Mouse (Mus musculus): Measurements from ENCODE around the gene Masp1. TPM values are rescaled to one million over a fixed set of nuclear protein-coding genes. Genes with fewer than 3 reads are reported as not detected.

Masp1 gene
- polyA plus RNA-seq, 2 experiments from 2014 or later: not detected

DNA sequence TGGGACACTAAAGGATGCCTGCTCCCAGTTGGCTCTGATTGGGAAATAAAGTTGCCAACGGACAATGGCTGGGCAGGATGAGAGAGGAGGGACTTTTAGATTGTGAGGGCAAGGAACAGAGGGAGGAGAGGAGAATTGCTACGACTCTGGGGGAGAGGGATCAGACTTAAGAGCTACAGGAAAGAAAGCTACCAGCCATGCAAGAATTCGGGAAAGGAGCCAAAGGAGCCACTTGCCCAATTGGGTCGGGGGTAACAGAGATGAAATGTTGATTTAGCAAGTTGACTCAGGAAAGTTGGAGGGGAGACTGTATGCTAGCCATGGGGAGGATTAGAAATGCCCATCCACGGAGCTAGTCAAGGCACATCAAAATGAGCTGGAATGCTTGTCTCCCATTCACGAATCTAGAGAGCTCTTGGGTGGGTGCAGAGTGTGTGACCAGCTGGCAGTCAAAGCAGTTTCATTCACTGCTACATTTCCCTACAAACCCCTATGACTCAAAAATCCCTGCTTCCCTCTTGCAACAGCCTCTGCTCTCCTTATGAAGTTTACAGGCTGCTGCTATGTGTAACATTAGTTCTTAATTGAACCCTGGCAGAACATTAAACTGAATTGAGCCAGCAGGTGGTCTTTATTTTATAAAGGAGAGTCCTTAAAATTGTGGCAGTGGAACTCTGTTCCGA, 61.6 kb downstream of the Masp1 start:
- no peak for ATAC-seq

DNA sequence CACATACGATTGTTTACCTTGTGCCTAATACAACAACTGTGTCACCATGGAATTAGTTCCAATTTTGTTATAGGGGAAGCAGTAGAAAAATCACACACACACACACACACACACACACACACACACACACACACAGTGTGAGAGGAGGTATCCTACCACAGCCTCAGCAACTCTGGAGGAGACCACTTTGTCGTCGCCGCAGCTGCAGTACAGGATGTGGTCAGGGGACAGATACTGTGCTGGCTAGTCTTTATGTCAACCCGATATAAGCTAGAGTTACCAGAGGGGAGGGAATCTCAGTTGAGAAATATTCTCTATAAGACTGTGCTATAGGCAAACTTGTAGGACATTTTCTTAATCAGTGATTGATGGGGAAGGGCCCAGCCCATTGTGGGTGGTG, 63.3 kb downstream of the Masp1 start:
- no peak for ATAC-seq

DNA sequence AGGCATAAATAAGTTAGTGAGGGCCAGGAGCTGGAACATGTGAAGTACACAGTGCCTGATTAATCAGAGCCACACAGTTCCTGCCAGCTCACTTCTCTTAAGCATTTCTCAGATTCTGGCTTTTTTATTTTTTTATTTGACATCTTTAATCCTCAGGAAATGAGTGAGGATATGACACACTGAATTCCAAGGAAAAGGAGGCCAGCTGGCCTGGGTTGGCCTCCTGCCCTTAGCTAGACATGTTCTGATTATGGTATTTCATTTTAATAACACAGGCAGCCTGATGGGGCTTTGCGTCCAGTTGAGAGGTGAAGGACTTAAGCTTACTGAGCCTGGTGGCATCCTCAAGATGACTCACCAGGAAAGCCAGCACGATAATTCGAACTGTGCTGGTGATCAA, 64.1 kb downstream of the Masp1 start:
- ATAC-seq: no peak

DNA sequence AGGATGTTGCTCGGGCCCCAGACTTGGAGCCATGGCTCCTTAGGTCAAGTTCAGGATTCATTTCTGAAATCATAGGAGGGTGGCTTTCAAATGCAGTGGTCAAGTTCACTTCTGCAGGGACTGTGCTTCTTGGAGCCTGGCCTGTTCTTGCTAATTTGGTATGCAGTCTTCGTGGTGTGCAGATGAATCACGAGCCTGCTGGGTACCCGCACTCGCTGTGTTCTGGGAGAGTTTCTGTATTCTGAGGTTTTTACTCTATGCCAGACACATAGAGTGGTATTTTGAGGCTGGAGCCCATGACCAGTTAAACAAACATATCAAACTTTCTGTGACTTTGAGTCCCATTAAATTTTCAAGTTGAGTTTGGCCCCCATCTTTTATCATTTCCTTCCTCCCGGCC, 66.2 kb downstream of the Masp1 start:
- ATAC-seq: no peak

DNA sequence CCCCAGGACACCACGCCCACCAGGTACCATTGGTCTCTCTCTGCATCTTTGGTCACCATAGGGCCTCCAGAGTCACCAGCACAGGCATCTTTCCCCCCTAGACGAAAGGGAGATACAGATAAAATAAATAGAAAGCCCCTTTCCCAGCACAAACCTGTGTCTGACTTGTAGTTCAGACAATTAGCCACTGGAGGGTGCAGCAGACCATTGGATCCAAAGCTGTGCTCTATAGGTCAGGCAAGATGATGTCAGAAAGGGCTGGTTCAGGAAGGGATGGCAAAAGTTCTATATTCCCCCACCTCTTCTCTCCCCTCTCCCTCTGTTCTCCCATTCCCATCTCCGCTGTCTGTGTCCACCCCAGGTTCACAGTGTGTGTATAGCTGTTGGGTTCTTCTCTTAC, 68.1 kb downstream of the Masp1 start:
- no peak for ATAC-seq

DNA sequence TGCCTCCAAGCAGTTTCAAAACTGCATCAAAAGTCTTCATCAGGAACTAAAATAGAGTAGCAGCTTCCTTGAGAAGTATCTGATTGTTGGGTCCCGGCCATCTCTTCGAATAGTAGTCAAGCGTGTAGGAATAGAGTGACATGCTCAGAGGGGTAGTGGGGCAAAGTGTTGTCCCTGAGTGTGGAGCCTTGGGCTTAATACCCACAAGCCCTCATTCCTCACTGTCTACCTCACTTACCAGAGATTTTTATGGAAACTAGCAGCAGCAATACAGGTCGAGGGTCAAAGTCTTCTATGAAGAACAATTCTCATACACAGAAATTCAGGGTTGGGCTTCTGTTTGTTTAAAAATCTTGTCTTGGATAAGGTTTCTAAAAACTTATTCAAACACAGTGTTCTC, 69.8 kb downstream of the Masp1 start:
- ATAC-seq: no peak

DNA sequence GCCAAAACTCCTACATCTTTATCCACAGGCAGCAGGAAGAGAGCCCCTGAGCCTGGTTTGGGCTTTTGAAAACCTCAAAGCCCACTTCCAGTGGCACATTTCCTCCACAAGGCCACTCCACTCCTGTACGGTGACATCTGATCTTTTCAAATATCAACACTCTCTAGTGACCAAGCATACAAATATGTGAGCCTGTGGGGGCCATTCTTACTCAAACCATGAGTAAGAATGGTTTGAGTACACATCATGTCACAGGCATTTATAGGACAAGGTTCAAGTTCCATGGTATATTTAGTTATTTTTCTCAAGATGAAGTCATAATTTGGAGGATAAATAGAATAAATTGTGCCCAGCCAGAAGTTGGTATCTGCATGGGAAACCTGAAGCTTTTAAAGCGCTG, 70.7 kb downstream of the Masp1 start:
- ATAC-seq: no peak

DNA sequence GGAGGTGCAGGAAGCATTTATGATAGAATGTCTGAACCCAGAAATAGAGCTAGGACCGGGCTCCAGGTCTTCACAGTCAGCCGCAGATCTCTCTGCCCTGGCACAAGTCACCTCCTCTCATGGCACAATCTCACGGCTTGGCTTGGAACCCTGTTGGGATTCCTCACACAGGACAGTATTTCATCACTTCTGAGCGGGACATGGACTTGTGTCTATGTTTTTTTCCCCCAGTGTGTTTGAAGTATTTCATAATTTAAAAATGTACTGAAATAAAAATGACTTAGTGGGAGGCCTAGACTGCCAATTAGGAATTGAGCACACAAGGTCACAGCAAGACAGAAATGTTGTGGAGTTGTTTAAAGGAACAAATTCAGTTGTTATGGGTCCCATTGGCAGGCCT, 76.4 kb downstream of the Masp1 start:
- ATAC-seq: no peak

DNA sequence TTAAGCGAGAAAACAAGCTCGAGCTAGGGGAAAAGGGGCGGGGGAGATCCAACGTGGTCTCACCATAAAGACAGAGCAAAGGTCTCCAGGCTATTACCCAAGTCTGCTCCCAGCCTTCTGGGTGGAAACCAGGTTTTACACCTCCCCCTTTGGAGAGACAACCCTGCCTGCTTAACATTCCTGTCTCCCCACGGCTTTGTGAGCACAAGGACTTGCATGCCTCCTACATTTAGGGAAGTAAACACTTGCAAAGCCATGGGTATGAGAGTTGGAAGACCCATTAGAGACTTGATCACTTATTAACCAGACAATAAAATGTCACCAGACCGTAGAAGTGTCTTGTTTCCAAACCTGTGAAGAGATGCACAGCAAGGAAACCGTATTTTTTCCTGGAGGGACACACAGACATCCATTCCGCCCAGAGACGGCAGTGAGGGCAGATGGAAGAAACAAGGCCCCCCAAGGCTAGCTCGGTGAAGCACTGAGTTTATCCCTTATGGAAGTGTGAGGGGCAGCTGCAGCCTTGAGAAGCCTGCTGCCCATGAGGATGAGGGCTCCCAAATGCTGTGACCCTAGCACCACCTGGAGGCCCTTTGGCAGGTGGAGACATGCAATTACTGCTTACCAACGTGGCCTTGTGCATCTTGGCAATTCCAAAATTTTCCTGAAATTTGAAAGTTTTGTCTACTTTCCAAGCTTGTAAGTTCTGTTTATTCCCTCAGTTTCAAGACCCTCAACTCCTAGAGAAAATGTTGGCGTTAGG, 83.0 kb downstream of the Masp1 start:
- no peak for ATAC-seq

DNA sequence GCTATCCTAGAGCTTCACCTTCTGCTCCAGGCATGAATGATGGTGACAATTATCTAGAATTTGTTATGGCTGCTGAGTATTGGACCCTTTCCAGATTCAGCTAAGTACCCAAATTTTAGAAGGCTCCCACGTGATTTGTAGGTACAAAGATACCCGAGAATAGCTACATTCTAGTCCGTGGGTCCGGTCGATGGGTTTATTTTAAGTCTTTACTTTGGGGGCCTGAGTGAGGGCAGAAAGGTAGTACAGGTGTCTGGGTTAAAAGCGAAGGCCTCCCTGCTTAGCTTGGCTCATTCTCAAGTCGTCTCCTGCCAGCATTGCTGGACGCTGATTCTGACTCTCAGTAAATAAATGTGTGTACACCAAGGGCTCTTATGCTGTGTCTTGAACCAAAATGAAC, 90.6 kb downstream of the Masp1 start:
- no peak for ATAC-seq

DNA sequence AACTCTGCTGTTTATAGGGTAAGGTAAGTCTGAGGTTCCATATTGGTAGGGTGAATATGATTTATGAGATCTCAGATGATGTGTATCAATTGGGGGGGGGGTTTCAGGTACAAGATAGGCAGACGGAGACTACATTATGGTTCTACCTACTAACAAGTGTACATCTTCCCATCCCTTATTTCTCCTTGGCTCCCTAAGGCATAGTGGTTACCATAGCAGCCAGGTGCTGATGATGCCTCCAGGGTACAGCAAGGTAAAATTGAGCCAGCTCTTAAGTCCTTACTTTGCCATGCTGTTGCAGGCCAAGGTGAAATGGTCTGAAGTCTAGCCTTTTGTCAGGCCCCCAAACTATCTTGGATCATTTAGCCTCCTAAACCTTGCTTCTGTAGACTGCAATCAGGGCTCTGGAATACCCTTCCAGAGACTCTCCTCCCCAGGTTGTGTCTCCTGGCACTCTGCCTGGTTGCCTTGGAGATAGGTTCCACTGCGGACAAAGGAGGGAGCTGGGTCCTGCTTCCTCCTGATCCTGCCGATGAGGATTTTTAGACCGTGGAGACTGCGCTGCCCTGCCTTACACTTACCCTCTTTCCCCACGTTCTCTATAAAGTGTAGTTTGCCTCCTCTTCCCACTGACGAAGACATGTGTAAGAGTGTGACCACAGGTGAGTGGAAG, 91.8 kb downstream of the Masp1 start, which contains the start of gene Rtp1:
Rtp1 (plus strand) TSS at position 487 of the 673 bp plus-strand sequence.
- no peak for ATAC-seq

DNA sequence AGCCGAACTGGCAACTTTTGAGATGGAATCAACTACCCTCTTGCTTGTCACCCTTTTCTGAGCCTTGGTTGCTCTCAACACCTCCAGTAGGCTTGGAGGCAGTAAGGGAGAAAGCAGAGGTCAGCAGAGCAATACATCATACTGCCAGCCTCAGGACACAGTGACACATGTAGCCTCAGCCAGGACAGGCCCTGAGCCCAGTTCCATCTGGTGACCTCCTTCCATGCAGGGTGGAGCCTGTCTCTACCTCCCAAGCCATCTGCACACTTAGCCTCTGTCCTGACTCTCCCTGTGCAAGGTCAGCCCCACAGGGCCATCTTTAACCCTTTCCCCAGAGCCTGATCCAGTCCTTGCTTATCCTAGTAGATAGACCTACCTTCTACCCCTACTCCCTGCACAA, 92.9 kb downstream of the Masp1 start:
- no peak for ATAC-seq

DNA sequence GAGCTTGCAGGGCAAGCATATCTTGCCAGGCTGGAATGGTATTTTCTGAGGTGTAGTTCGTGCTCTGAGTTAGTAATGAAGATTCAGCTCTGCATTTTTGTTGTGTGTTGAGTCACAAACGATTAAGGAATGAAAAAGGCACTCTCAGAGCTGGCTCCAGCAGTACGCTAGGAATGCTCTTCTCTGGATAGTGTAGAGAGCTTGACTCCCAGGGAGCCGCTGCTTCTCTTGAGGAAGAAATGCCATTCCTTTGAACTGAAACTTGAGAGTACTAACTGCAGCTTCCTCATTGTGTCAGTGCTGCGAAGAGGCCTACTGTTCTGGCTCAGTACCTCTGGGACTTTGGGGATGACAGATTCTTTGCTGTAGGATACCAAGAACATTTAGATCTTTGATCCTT, 96.8 kb downstream of the Masp1 start:
- no peak for ATAC-seq

DNA sequence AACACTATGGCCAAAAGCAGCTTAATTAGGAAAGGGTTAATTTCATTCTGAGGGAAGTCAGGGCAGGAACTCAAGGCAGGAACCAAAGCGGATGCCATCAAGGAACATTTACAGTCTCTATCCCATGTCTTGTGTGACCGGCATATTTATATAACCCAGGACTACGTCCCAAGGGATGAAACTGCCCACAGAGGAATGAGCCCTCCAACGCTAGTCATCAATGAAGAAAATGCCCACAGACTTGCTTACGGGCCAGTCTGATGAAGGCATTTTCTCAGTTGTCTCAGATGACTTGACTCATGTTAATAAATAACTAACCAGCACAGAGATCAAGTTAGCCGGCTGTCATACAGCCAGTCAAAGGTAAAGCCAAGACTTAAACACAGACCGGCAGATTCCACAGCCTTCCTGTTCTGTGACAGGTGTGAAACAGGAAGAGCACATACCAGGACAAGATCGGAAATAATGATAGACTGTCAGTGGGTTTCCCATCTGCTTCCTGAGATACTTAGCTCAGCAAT, 101.0 kb downstream of the Masp1 start:
- ATAC-seq: no peak

DNA sequence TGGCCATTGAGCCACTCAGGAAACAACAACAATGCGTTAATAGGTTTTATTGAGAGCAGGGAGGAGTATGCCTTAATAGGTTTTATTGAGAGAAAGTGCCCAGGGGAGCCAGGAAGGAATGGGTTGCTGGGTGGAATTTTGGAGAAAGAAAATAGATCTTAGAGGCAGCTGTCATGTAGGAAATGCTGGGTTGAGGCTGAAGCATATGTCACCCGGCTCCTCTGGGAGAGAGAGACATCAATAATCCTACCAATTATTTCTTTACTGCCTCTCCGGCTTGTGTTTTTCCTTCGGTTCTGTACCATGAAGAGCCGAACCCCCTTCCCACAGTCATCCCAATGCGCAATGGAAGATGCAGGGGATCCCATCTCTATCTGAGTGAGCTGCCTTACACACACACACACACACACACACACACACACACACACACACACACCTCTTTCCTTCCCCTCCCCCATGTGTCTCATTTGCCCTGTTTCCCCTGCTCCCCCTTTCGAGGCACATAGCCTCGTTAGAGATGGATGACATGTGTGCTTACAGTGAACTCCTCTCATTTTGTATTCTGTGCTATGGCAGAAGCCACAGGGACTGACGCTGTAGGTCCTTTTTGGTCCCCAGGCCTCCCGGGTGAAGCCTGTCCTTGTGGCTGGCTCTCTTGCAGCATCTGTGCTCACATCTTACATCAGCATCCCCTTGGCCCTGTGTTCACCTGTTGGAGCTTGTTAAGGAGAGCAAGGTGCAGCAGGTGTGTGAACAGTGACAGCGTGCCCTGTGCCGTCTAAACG, 103.0 kb downstream of the Masp1 start:
- ATAC-seq: no peak

DNA sequence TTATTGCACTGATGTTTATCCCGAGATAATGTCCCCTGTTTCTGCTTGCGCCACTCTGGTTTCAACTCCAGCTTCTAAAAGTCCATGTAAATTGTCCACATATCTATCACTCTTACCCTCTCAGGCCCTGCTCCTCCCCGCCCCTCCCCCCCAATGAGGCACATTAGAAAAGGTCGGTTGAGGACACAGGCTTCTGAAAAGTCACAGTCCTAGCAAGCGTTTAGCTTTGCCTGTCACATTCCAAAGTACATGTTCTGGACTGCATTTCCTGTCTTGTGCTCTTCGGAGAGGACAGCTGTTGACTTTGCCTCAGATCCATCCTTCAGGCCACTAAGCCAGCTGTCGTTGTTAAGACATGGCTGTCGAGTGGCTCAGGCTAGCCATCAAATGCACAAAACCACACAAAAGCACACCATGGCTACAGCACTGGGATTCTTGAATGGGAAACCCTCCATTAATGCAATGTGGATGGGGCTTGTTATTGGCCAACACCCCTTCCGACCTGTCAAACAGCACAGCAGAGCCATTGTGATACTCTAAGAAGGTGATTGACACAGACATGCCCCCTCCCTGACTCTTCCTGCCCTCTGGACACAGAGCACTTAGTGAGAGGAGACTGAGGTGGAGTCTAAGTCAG, 103.8 kb downstream of the Masp1 start:
- ATAC-seq: no peak

DNA sequence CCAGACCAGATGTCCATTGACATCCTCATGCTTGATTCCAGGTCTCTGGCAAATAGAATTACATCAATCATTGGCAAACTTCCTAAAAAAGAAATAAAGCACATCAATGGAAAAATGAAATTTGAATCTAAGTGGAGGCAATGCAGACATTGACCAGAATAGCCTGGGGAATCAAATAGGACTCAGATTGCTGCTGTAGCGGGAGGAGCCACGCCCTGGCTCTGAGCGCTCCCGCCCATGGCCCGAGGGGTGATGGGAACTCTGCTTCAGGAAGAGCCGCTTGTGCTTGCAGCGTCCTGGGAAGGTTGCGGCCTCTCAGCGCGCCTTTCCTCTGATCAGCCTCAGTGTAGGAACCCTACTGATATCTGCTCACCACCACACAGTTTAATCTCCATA, 104.4 kb downstream of the Masp1 start:
- no peak for ATAC-seq

DNA sequence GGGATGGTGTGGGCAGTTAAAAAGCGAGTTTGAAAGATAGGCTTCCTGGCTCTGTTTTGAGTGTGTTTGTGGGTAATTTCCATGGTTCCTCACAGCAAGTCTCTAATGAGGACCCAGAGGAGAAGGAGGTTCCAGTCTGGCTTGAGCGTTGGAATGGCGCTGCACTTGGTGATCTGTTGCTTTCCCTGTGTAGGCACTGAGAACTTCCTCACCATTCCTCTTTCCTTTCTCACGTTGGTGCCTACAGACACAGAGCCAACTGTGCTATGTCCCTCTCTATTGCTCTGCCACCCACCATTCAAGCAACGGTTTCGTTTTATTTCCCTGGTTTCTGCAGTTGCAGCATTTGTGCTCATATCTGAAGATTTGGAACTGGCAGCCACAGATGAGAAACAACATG, 107.7 kb downstream of the Masp1 start:
- ATAC-seq: no peak

DNA sequence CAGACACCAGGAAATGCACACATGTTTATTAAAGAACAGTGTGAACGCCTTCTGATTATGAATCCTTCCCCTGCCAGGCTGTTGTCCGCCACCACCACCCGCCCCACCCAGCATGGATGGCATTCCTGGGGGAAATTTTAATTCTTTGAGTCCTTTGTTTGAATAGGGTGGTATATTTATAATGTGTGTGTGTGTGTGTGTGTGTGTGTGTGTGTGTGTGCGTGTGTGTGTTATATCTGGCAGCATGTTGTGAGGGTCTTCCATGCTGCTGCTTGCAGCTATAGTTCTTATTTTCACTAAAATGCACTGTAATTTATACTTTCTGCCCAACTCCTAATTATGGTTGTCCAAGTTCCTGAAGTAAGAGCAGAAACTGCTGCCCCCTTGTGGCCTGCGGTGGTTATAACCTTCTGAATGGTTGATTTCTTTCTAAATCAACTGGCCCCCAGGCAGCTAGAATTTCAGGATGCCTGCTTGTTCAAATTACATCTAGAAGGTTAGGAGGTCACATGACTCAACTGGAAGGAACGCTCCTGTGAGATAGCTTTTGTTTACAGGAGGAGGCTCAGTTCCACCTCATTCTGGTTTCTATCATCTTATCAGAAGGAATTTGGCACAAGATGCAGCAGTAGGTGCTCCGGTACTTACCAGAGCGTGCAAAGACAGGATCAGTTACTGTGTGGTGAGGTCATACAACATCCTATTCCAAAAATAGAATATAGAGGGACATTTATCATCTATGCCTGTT, 117.4 kb downstream of the Masp1 start:
- ATAC-seq: peak; percentile 14

DNA sequence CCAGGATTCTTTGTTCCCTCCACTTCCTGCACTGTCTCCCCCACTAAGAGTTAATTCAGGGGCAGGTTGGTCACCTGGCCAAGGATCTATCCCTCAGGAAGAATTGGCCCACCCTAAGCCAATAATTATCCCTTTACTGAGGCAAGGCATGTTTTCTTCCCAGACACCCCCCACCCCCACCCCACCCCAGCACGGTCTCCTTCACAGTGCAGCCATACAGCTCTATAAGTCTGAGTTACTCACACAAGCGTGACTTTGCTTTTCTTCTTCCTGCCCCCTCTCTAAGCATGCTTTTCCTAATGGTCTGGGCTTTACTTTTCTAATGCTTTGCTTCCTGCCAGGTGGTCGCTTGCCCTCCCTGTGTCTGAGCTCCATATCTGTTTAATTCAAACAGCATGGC, 118.7 kb downstream of the Masp1 start:
- no peak for ATAC-seq

DNA sequence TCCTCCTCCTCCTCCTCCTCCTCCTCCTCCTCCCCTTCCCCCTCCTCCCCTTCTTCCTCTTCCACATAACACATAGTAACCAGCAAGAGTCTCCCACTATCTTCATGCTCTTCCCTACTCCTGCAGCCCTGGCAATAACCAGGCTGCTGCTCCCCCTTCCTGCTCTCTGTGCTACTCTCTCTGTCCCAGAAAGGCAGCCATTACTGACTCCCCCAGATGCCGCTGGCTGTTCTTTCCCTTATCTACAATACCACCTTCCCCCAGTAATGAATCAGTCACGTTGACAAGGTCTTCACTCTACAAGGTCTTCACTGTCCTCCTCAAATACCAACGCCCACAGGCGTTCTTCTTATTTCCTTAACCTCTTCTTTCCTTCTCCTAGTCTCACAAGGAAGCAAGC, 119.2 kb downstream of the Masp1 start:
- ATAC-seq: no peak

All from activated CD4-positive, CD25-positive, alpha-beta regulatory T cell, adult 4 months (primary cell).